Mouse (Mus musculus) spleen, adult 2 months (tissue): ENCODE measurements around the gene Wdhd1.

Experiments
- CTCF ChIP-seq: fragments of 200-500 bp; IDR thresholded peaks from 2 replicates; pipeline ENCODE4 v1.5.1; 2011; ENCODE audit warnings: mild to moderate bottlenecking, inconsistent platforms; ENCODE audit not compliant: insufficient read depth, insufficient read length, insufficient replicate concordance; ENCODE audit errors: extremely low read depth
- POLR2A ChIP-seq: fragments of 200-500 bp; IDR thresholded peaks from 2 replicates; pipeline ENCODE4 v1.6.1; 2011; ENCODE audit warnings: low read depth, low read length, inconsistent platforms

- TF ChIP-seq CTCF (no peak), POLR2A (no peak)
Measured at GRCm38 (mm10) chr14:47286215-47286614, 9.6 kb upstream of the Wdhd1 start.
